Mouse (Mus musculus): Measurements from ENCODE around the gene Plekhg1.

- TF ChIP-seq CTCF (IDR thresholded peaks at IDR 0.05; ENCODE audit: low read depth) (no peak), EP300 (optimal IDR thresholded peaks at IDR 0.05) (no peak)
Measured at GRCm38 (mm10) chr10:3700225-3701073, 39.7 kb upstream of the Plekhg1 start.
